Mouse (Mus musculus): ENCODE measurements around the gene Kdm4b. TPM values are rescaled to one million over a fixed set of nuclear protein-coding genes. Genes with fewer than 3 reads are reported as not detected.

Gene Kdm4b
- polyA plus RNA-seq, 1 experiment from 2014 or later: 19.6 TPM

GRCm38 (mm10) chr17:56303847-56304586 is 21.8 kb upstream of the Kdm4b start:
- under 1% methylated on average over 67 of the region's 68 CpGs for WGBS (ENCODE audit: insufficient replicate concordance)
- peaks cover 25% of the 10 kb centered on the region for H3K4me1 ChIP-seq (ENCODE audit: control insufficient read depth, insufficient read depth, low read length)

GRCm38 (mm10) chr17:56304718-56305117 is 21.1 kb upstream of the Kdm4b start:
- Histone ChIP-seq H3K36me3 (ENCODE audit: control insufficient read depth, insufficient read depth, low read length) (peaks cover 14% of the 10 kb centered on the region; the same call in 1 of the 2 replicates), H3K4me2 (peak overlapping the region; percentile 100), H3K27me3 (ENCODE audit: control insufficient read depth, insufficient read depth, low read length) (no peaks in the 10 kb centered on the region), H3K9me3 (replicated peaks; ENCODE audit: control insufficient read depth, low read length) (no peaks in the 10 kb centered on the region), H3K27ac (ENCODE audit: low read depth, low read length) (no peak overlapping the region; the same call in 1 of the 2 replicates), H3K4me3 (ENCODE audit: low read depth, low read length) (peak overlapping the region; percentile 87), H3K4me1 (ENCODE audit: control insufficient read depth, insufficient read depth, low read length) (peaks cover 25% of the 10 kb centered on the region), H3K9ac (ENCODE audit: low read depth, low read length) (peak overlapping the region; percentile 89)
- no peak for ATAC-seq (replicated peaks; ENCODE audit: insufficient number of reproducible peaks, low FRiP score, low TSS enrichment)
- WGBS (ENCODE audit: insufficient replicate concordance): 19% methylated on average over 11 of the region's 11 CpGs

More at GRCm38 (mm10) chr17:56303847-56304586, 21.8 kb upstream of the Kdm4b start:
- no peaks in the 10 kb centered on the region for H3K9me3 ChIP-seq (replicated peaks; ENCODE audit: control insufficient read depth, low read length)
- peak overlapping the region; percentile 93 for H3K27ac ChIP-seq (ENCODE audit: low read depth, low read length)
- H3K27me3 ChIP-seq (ENCODE audit: control insufficient read depth, insufficient read depth, low read length): no peaks in the 10 kb centered on the region
- H3K4me2 ChIP-seq: peak overlapping the region; percentile 100
- peak overlapping the region; percentile 87 for H3K4me3 ChIP-seq (ENCODE audit: low read depth, low read length)
- peaks cover 9% of the 10 kb centered on the region; the same call in 1 of the 2 replicates for H3K36me3 ChIP-seq (ENCODE audit: control insufficient read depth, insufficient read depth, low read length)
- ATAC-seq (replicated peaks; ENCODE audit: insufficient number of reproducible peaks, low FRiP score, low TSS enrichment): peak; percentile 86
- H3K9ac ChIP-seq (ENCODE audit: low read depth, low read length): peak overlapping the region; percentile 89

- 32% methylated on average over 9 of the region's 9 CpGs for WGBS (ENCODE audit: insufficient replicate concordance)
- Histone ChIP-seq H3K27ac (ENCODE audit: low read depth, low read length) (no peak overlapping the region), H3K4me2 (peak overlapping the region; percentile 100), H3K4me1 (ENCODE audit: control insufficient read depth, insufficient read depth, low read length) (peaks cover 25% of the 10 kb centered on the region), H3K9ac (ENCODE audit: low read depth, low read length) (peak overlapping the region; percentile 89), H3K9me3 (replicated peaks; ENCODE audit: control insufficient read depth, low read length) (no peaks in the 10 kb centered on the region), H3K4me3 (ENCODE audit: low read depth, low read length) (peak overlapping the region; percentile 87), H3K27me3 (ENCODE audit: control insufficient read depth, insufficient read depth, low read length) (no peaks in the 10 kb centered on the region), H3K36me3 (ENCODE audit: control insufficient read depth, insufficient read depth, low read length) (peaks cover 14% of the 10 kb centered on the region; the same call in 1 of the 2 replicates)
- no peak for ATAC-seq (replicated peaks; ENCODE audit: insufficient number of reproducible peaks, low FRiP score, low TSS enrichment)
Observed at GRCm38 (mm10) chr17:56305156-56305555, 20.7 kb upstream of the Kdm4b start.

- H3K27ac ChIP-seq (ENCODE audit: low read depth, low read length): no peak overlapping the region
- no peak overlapping the region; the same call in 1 of the 2 replicates for H3K4me3 ChIP-seq (ENCODE audit: low read depth, low read length)
- 0 out of 2 replicates have a peak overlapping the region, but pooled peaks have one; percentile 16 for H3K9ac ChIP-seq (ENCODE audit: low read depth, low read length)
- peaks cover 25% of the 10 kb centered on the region for H3K4me1 ChIP-seq (ENCODE audit: control insufficient read depth, insufficient read depth, low read length)
- H3K36me3 ChIP-seq (ENCODE audit: control insufficient read depth, insufficient read depth, low read length): peaks cover 16% of the 10 kb centered on the region; the same call in 1 of the 2 replicates
- no peaks in the 10 kb centered on the region for H3K27me3 ChIP-seq (ENCODE audit: control insufficient read depth, insufficient read depth, low read length)
- 72% methylated on average over 8 of the region's 8 CpGs for WGBS (ENCODE audit: insufficient replicate concordance)
- no peaks in the 10 kb centered on the region for H3K9me3 ChIP-seq (replicated peaks; ENCODE audit: control insufficient read depth, low read length)
- H3K4me2 ChIP-seq: peak overlapping the region; percentile 100
- no peak for ATAC-seq (replicated peaks; ENCODE audit: insufficient number of reproducible peaks, low FRiP score, low TSS enrichment)
Observed at GRCm38 (mm10) chr17:56305826-56306225, 20.0 kb upstream of the Kdm4b start.

GRCm38 (mm10) chr17:56308088-56308487 is 17.8 kb upstream of the Kdm4b start:
- Histone ChIP-seq H3K4me3 (ENCODE audit: low read depth, low read length) (no peak overlapping the region), H3K36me3 (ENCODE audit: control insufficient read depth, insufficient read depth, low read length) (peaks cover 34% of the 10 kb centered on the region), H3K27me3 (ENCODE audit: control insufficient read depth, insufficient read depth, low read length) (no peaks in the 10 kb centered on the region), H3K9me3 (replicated peaks; ENCODE audit: control insufficient read depth, low read length) (no peaks in the 10 kb centered on the region), H3K9ac (ENCODE audit: low read depth, low read length) (no peak overlapping the region), H3K4me2 (no peak overlapping the region), H3K4me1 (ENCODE audit: control insufficient read depth, insufficient read depth, low read length) (peaks cover 17% of the 10 kb centered on the region), H3K27ac (ENCODE audit: low read depth, low read length) (no peak overlapping the region)
- ATAC-seq (replicated peaks; ENCODE audit: insufficient number of reproducible peaks, low FRiP score, low TSS enrichment): no peak
- WGBS (ENCODE audit: insufficient replicate concordance): 79% methylated on average over 6 of the region's 6 CpGs

GRCm38 (mm10) chr17:56309191-56309945 is 16.5 kb upstream of the Kdm4b start:
- H3K4me3 ChIP-seq (ENCODE audit: low read depth, low read length): no peak overlapping the region
- no peak overlapping the region for H3K9ac ChIP-seq (ENCODE audit: low read depth, low read length)
- H3K36me3 ChIP-seq (ENCODE audit: control insufficient read depth, insufficient read depth, low read length): peaks cover 41% of the 10 kb centered on the region
- H3K27ac ChIP-seq (ENCODE audit: low read depth, low read length): no peak overlapping the region
- H3K4me1 ChIP-seq (ENCODE audit: control insufficient read depth, insufficient read depth, low read length): peaks cover 14% of the 10 kb centered on the region
- H3K27me3 ChIP-seq (ENCODE audit: control insufficient read depth, insufficient read depth, low read length): no peaks in the 10 kb centered on the region
- 93% methylated on average over 15 of the region's 15 CpGs for WGBS (ENCODE audit: insufficient replicate concordance)
- no peak for ATAC-seq (replicated peaks; ENCODE audit: insufficient number of reproducible peaks, low FRiP score, low TSS enrichment)
- H3K4me2 ChIP-seq: no peak overlapping the region
- H3K9me3 ChIP-seq (replicated peaks; ENCODE audit: control insufficient read depth, low read length): no peaks in the 10 kb centered on the region

GRCm38 (mm10) chr17:56324419-56324818 is 1.4 kb upstream of the Kdm4b start:
- Histone ChIP-seq H3K27me3 (ENCODE audit: control insufficient read depth, insufficient read depth, low read length) (no peaks in the 10 kb centered on the region), H3K4me2 (no peak overlapping the region), H3K36me3 (ENCODE audit: control insufficient read depth, insufficient read depth, low read length) (peaks cover 19% of the 10 kb centered on the region), H3K4me1 (ENCODE audit: control insufficient read depth, insufficient read depth, low read length) (peaks cover 19% of the 10 kb centered on the region), H3K9me3 (replicated peaks; ENCODE audit: control insufficient read depth, low read length) (no peaks in the 10 kb centered on the region), H3K4me3 (ENCODE audit: low read depth, low read length) (no peak overlapping the region), H3K9ac (ENCODE audit: low read depth, low read length) (no peak overlapping the region), H3K27ac (ENCODE audit: low read depth, low read length) (no peak overlapping the region)
- ATAC-seq (replicated peaks; ENCODE audit: insufficient number of reproducible peaks, low FRiP score, low TSS enrichment): no peak
- WGBS (ENCODE audit: insufficient replicate concordance): 81% methylated on average over 3 of the region's 3 CpGs

GRCm38 (mm10) chr17:56326153-56327147 is 588 bp downstream of the Kdm4b start:
- no peaks in the 10 kb centered on the region for H3K9me3 ChIP-seq (replicated peaks; ENCODE audit: control insufficient read depth, low read length)
- H3K4me3 ChIP-seq (ENCODE audit: low read depth, low read length): peak overlapping the region; percentile 87
- peak overlapping the region; percentile 95 for H3K27ac ChIP-seq (ENCODE audit: low read depth, low read length)
- no peaks in the 10 kb centered on the region for H3K27me3 ChIP-seq (ENCODE audit: control insufficient read depth, insufficient read depth, low read length)
- peaks cover 27% of the 10 kb centered on the region for H3K4me1 ChIP-seq (ENCODE audit: control insufficient read depth, insufficient read depth, low read length)
- H3K4me2 ChIP-seq: peak overlapping the region; percentile 96
- peaks cover 7% of the 10 kb centered on the region for H3K36me3 ChIP-seq (ENCODE audit: control insufficient read depth, insufficient read depth, low read length)
- H3K9ac ChIP-seq (ENCODE audit: low read depth, low read length): peak overlapping the region; percentile 95
- peak; percentile 32 for ATAC-seq (replicated peaks; ENCODE audit: insufficient number of reproducible peaks, low FRiP score, low TSS enrichment)
- 4% methylated on average over 59 of the region's 67 CpGs for WGBS (ENCODE audit: insufficient replicate concordance)
